Mouse (Mus musculus): ENCODE results near the gene Spata31d1a. TPM values are rescaled to one million over a fixed set of nuclear protein-coding genes. Genes with fewer than 3 reads are reported as not detected.
"Not testable (repeated sequence)": the region's sequence is repeated elsewhere in the genome, so short reads cannot be mapped to it uniquely, and the experiment has no call there.

Spata31d1a gene
- polyA plus RNA-seq, 1 experiment from 2014 or later = not detected

DNA sequence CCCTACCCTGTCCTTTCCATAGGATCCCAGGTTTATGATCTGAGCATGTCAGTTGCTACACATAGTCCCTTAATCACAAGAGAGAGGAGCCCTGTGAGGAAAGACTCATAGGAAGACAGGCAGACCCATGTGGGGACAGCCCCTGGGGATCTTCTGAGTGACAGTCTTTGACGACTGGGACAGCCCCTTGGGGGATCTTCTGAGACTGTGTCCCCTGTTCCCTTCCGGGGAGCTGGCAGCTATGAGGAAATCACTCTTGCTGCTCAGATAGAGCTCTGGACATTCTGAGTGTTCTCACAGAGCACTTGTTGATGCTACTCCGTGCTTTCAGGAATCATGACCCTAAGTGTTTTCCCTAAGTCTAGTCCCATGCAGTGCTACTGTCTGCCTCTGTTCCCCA is 3.6 kb upstream of the Spata31d1a start:
- H3K27me3 ChIP-seq (ENCODE audit: control insufficient read depth, insufficient read depth, low read depth, low read length) = no peaks in the 10 kb centered on the region
- no peak for ATAC-seq (ENCODE audit: low read depth)
- WGBS = 34% methylated on average over 3 of the region's 3 CpGs

DNA sequence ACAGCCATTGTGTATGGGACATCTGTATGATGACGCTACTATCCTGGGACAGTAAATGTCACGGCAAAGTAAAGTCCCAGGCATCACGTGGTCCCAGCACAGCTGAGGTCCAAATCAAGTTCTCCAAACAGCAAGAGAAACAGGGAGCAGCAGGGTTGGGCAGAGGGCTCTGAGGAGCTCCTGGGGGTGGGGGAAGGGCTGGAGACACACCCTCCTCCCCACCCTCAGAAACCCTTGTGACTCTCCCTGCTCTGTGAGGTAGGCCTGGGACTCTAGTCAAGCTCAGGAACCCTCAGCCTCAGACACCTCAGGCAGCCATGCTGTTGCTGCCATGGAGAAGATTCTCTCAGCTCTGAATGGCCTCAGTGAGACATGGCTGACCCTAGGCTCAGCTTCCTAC is 1.9 kb upstream of the Spata31d1a start, which contains the start of gene Spata31d1b:
Spata31d1b (plus strand) TSS at position 301 of the 400 bp plus-strand sequence.
- H3K4me1 ChIP-seq (replicated peaks; ENCODE audit: control insufficient read depth, insufficient read depth, low read length); H3K36me3 ChIP-seq (ENCODE audit: control insufficient read depth, insufficient read depth, low read length); H3K9me3 ChIP-seq (ENCODE audit: control insufficient read depth, low read length); H3K4me3 ChIP-seq (ENCODE audit: low read length); H3K4me2 ChIP-seq (ENCODE audit: low read depth, low read length); H3K27ac ChIP-seq (ENCODE audit: low read length); H3K9ac ChIP-seq (ENCODE audit: low read length); H3K27me3 ChIP-seq (ENCODE audit: control insufficient read depth, insufficient read depth, low read depth, low read length); ATAC-seq (ENCODE audit: low read depth): not testable (repeated sequence)
- 64% methylated on average over 3 of the region's 3 CpGs for WGBS

More for the DNA sequence above, 3.6 kb upstream of the Spata31d1a start:
- H3K27ac ChIP-seq (ENCODE audit: low read length) = no peak overlapping the region
- no peaks in the 10 kb centered on the region for H3K4me1 ChIP-seq (replicated peaks; ENCODE audit: control insufficient read depth, insufficient read depth, low read length)
- no peak overlapping the region for H3K9ac ChIP-seq (ENCODE audit: low read length)
- H3K4me3 ChIP-seq (ENCODE audit: low read length) = no peak overlapping the region
- no peaks in the 10 kb centered on the region for H3K9me3 ChIP-seq (ENCODE audit: control insufficient read depth, low read length)
- no peaks in the 10 kb centered on the region for H3K36me3 ChIP-seq (ENCODE audit: control insufficient read depth, insufficient read depth, low read length)
- H3K4me2 ChIP-seq (ENCODE audit: low read depth, low read length) = no peak overlapping the region

GRCm38 (mm10) chr13:59704562-59704961 is 5.6 kb downstream of the Spata31d1a start:
- peak; percentile 62; the same call in 1 of the 2 replicates for ATAC-seq (ENCODE audit: low read depth)
- peak overlapping the region; percentile 18; the same call in 1 of the 2 replicates for H3K4me2 ChIP-seq (ENCODE audit: low read depth, low read length)
- 29% methylated on average over 12 of the region's 12 CpGs for WGBS

GRCm38 (mm10) chr13:59703514-59703913 is 6.6 kb downstream of the Spata31d1a start:
- no peaks in the 10 kb centered on the region for H3K27me3 ChIP-seq (ENCODE audit: control insufficient read depth, insufficient read depth, low read depth, low read length)
- ATAC-seq (ENCODE audit: low read depth) = no peak
- no peak overlapping the region for H3K4me2 ChIP-seq (ENCODE audit: low read depth, low read length)
- WGBS = 75% methylated on average over 12 of the region's 12 CpGs
- no peaks in the 10 kb centered on the region for H3K36me3 ChIP-seq (ENCODE audit: control insufficient read depth, insufficient read depth, low read length)
- H3K9ac ChIP-seq (ENCODE audit: low read length) = no peak overlapping the region
- no peak overlapping the region for H3K4me3 ChIP-seq (ENCODE audit: low read length)
- peaks cover 7% of the 10 kb centered on the region; the same call in 1 of the 2 replicates for H3K4me1 ChIP-seq (replicated peaks; ENCODE audit: control insufficient read depth, insufficient read depth, low read length)
- no peaks in the 10 kb centered on the region for H3K9me3 ChIP-seq (ENCODE audit: control insufficient read depth, low read length)
- no peak overlapping the region for H3K27ac ChIP-seq (ENCODE audit: low read length)

More at GRCm38 (mm10) chr13:59704562-59704961, 5.6 kb downstream of the Spata31d1a start:
- Histone ChIP-seq H3K9me3 (ENCODE audit: control insufficient read depth, low read length) (no peaks in the 10 kb centered on the region), H3K27me3 (ENCODE audit: control insufficient read depth, insufficient read depth, low read depth, low read length) (no peaks in the 10 kb centered on the region), H3K27ac (ENCODE audit: low read length) (no peak overlapping the region), H3K36me3 (ENCODE audit: control insufficient read depth, insufficient read depth, low read length) (no peaks in the 10 kb centered on the region), H3K9ac (ENCODE audit: low read length) (no peak overlapping the region), H3K4me1 (replicated peaks; ENCODE audit: control insufficient read depth, insufficient read depth, low read length) (peaks cover 7% of the 10 kb centered on the region; the same call in 1 of the 2 replicates), H3K4me3 (ENCODE audit: low read length) (no peak overlapping the region)

DNA sequence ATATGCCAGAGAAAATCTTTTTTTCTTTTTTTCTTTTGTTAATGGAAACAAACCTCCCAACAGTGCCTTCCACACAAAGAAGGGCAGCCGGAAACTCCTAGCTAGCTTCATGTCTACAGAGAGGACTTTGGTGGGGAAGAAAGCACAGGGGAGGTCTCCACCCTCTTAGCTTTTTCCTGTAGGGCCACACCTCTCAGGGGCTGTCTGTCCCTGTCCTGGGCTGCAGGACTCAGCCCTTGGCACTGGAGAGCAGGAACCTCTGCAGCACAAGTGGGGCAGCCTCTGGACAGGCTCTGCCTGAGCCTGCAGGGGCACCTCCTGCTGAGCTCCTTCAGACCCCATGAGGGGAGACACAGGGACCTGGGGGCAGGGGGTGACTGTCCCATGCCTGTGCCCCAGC is 10.0 kb downstream of the Spata31d1a start:
- H3K4me1 ChIP-seq (replicated peaks; ENCODE audit: control insufficient read depth, insufficient read depth, low read length); H3K27me3 ChIP-seq (ENCODE audit: control insufficient read depth, insufficient read depth, low read depth, low read length); H3K4me3 ChIP-seq (ENCODE audit: low read length); H3K36me3 ChIP-seq (ENCODE audit: control insufficient read depth, insufficient read depth, low read length); H3K27ac ChIP-seq (ENCODE audit: low read length); H3K9ac ChIP-seq (ENCODE audit: low read length); H3K4me2 ChIP-seq (ENCODE audit: low read depth, low read length); H3K9me3 ChIP-seq (ENCODE audit: control insufficient read depth, low read length): not testable (repeated sequence)
- 0 out of 2 replicates have a peak, but pooled peaks have one; percentile 47 for ATAC-seq (ENCODE audit: low read depth)
- 73% methylated on average over 1 of the region's 1 CpGs for WGBS

DNA sequence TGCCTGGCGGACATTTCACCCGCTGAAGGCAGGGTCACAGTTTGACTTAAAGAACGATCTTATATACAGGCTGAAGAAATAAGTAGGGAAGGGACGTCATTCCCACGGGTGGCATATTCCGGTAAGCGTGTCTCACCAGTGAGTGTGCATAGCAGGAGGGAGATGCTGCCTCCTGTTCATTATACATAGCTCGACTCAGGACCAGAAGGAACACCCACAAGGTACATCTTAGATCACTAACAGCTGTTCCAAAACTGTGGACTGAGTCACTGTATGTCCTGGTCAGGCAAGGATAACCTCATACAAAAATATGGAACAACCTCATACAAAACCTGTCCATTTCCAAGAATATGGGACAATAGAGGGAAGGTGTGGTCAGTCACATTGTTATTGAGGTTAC is 11.0 kb downstream of the Spata31d1a start:
- H3K9ac ChIP-seq (ENCODE audit: low read length) = no peak overlapping the region
- ATAC-seq (ENCODE audit: low read depth) = no peak
- no peak overlapping the region for H3K27ac ChIP-seq (ENCODE audit: low read length)
- H3K27me3 ChIP-seq (ENCODE audit: control insufficient read depth, insufficient read depth, low read depth, low read length) = no peaks in the 10 kb centered on the region
- H3K4me2 ChIP-seq (ENCODE audit: low read depth, low read length) = no peak overlapping the region
- H3K36me3 ChIP-seq (ENCODE audit: control insufficient read depth, insufficient read depth, low read length) = no peaks in the 10 kb centered on the region
- no peaks in the 10 kb centered on the region for H3K9me3 ChIP-seq (ENCODE audit: control insufficient read depth, low read length)
- H3K4me3 ChIP-seq (ENCODE audit: low read length) = no peak overlapping the region
- H3K4me1 ChIP-seq (replicated peaks; ENCODE audit: control insufficient read depth, insufficient read depth, low read length) = peaks cover 2% of the 10 kb centered on the region; the same call in 1 of the 2 replicates
- 89% methylated on average over 8 of the region's 8 CpGs for WGBS

- Histone ChIP-seq H3K4me3 (ENCODE audit: low read length) (no peak overlapping the region), H3K4me1 (replicated peaks; ENCODE audit: control insufficient read depth, insufficient read depth, low read length) (no peaks in the 10 kb centered on the region), H3K9ac (ENCODE audit: low read length) (no peak overlapping the region), H3K27ac (ENCODE audit: low read length) (no peak overlapping the region), H3K27me3 (ENCODE audit: control insufficient read depth, insufficient read depth, low read depth, low read length) (no peaks in the 10 kb centered on the region), H3K36me3 (ENCODE audit: control insufficient read depth, insufficient read depth, low read length) (no peaks in the 10 kb centered on the region), H3K4me2 (ENCODE audit: low read depth, low read length) (no peak overlapping the region), H3K9me3 (ENCODE audit: control insufficient read depth, low read length) (no peaks in the 10 kb centered on the region)
- WGBS = 73% methylated on average over 7 of the region's 7 CpGs
- ATAC-seq (ENCODE audit: low read depth) = no peak
Observed at GRCm38 (mm10) chr13:59695781-59696180, 14.3 kb downstream of the Spata31d1a start.

DNA sequence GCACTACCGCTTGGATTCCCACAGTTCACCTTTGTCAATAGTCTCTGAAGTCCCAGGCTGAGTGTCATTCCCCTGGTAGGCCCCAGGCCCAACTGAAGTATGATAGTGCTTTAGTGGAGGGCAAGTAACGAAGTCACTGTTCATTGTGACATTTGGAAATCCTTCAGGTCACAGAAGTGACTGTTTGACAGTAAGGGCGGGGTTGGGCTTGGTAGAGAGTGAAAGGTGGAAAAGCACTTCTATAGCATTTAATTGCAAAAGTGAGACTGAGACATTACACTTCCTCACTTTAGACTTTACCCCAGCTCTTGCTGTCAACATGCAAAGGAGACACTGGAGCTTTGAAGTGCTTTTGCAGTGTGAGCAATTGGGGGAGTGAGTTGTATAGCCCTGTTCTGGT is 16.1 kb downstream of the Spata31d1a start, which contains the start of gene 4921517D22Rik:
4921517D22Rik (minus strand) TSS at position 101 of the 400 bp plus-strand sequence.
- no peak for ATAC-seq (ENCODE audit: low read depth)

GRCm38 (mm10) chr13:59691478-59691877 is 18.7 kb downstream of the Spata31d1a start:
- H3K4me3 ChIP-seq (ENCODE audit: low read length) = no peak overlapping the region
- no peaks in the 10 kb centered on the region for H3K27me3 ChIP-seq (ENCODE audit: control insufficient read depth, insufficient read depth, low read depth, low read length)
- no peak overlapping the region for H3K27ac ChIP-seq (ENCODE audit: low read length)
- no peak overlapping the region for H3K9ac ChIP-seq (ENCODE audit: low read length)
- no peaks in the 10 kb centered on the region for H3K36me3 ChIP-seq (ENCODE audit: control insufficient read depth, insufficient read depth, low read length)
- no peaks in the 10 kb centered on the region for H3K9me3 ChIP-seq (ENCODE audit: control insufficient read depth, low read length)
- 70% methylated on average over 10 of the region's 10 CpGs for WGBS
- H3K4me1 ChIP-seq (replicated peaks; ENCODE audit: control insufficient read depth, insufficient read depth, low read length) = no peaks in the 10 kb centered on the region
- no peak for ATAC-seq (ENCODE audit: low read depth)
- no peak overlapping the region for H3K4me2 ChIP-seq (ENCODE audit: low read depth, low read length)

More for the DNA sequence above, 16.1 kb downstream of the Spata31d1a start, which contains the start of gene 4921517D22Rik:
- Histone ChIP-seq H3K9ac (ENCODE audit: low read length) (no peak within 1 kb of the TSS), H3K27me3 (ENCODE audit: control insufficient read depth, insufficient read depth, low read depth, low read length) (no peaks in the 10 kb centered on the region), H3K9me3 (ENCODE audit: control insufficient read depth, low read length) (no peaks in the 10 kb centered on the region), H3K4me3 (ENCODE audit: low read length) (no peak within 1 kb of the TSS), H3K4me1 (replicated peaks; ENCODE audit: control insufficient read depth, insufficient read depth, low read length) (no peaks in the 10 kb centered on the region), H3K27ac (ENCODE audit: low read length) (no peak within 1 kb of the TSS), H3K36me3 (ENCODE audit: control insufficient read depth, insufficient read depth, low read length) (no peaks in the 10 kb centered on the region), H3K4me2 (ENCODE audit: low read depth, low read length) (no peak within 1 kb of the TSS)
- 77% methylated on average over 3 of the region's 3 CpGs for WGBS
